In genomic region chr14:105740889-105741288, GRCm38 (mm10) we compare ENCODE assay signal across 9 mouse cellular contexts.
A peak's percentile ranks its signal among the peaks of the same experiment; 100 is the strongest.
DNase-seq lines count a peak whose midpoint lies in the region; ATAC-seq and TF ChIP-seq lines count a peak whose summit lies in the region.
"Had no signal": no experiment of that assay in that cellular context is flagged by ENCODE, and none has a peak within 500 bp of the region (broad histone marks: within the 10 kb centered on the region; RNA-seq: fewer than 3 reads in every experiment).

No protein-coding gene starts in this region.

- peak overlapping the region; percentile 9; the same call in 1 of the 2 replicates for H3K4me2 ChIP-seq in kidney, postnatal 0 days (ENCODE audit: low read length)

- intact Hi-C loops in gastrocnemius, postnatal 14 days (cut with DNase I; ENCODE audit: low total_unique reads): loop anchor here (5.0 kb wide), 1 partner anchor 151 kb away; no protein-coding TSS in a partner anchor

- no peak overlapping the region for H3K9ac ChIP-seq in kidney, postnatal 0 days (ENCODE audit: low read depth, low read length)

- no peak for TF ChIP-seq CTCF in lung, adult 2 months (IDR thresholded peaks at IDR 0.05; ENCODE audit: insufficient read depth, low read length)
- TF ChIP-seq CTCF in kidney, postnatal 0 days (IDR thresholded peaks at IDR 0.05; ENCODE audit: low read depth): no peak

- H3K27ac ChIP-seq in kidney, postnatal 0 days: no peak overlapping the region
- H3K27ac ChIP-seq: macrophage had no signal

- peaks cover 3% of the 10 kb centered on the region for H3K4me1 ChIP-seq in lung, adult 2 months (ENCODE audit: control insufficient read depth, insufficient read depth, low read length)
- no peaks in the 10 kb centered on the region for H3K4me1 ChIP-seq in kidney, postnatal 0 days (replicated peaks; ENCODE audit: insufficient read depth, low read length)

- H3K27me3 ChIP-seq in kidney, postnatal 0 days (ENCODE audit: insufficient read depth, low read length): no peaks in the 10 kb centered on the region

- no peak for ATAC-seq in kidney, postnatal 0 days (replicated peaks; ENCODE audit: low FRiP score, low read depth)
- ATAC-seq in CD4-positive, CD25-positive, alpha-beta regulatory T cell, adult 4 months: no peak
- ATAC-seq in megakaryocyte, adult 5-6 weeks (ENCODE audit: poor library complexity, severe bottlenecking): no peak

- 50% methylated on average over 11 of the region's 11 CpGs for whole genome bisulfite sequencing in lung, adult 2 months
- WGBS in kidney, postnatal 0 days: 49% methylated on average over 11 of the region's 11 CpGs

- H3K4me3 ChIP-seq in lung, adult 2 months (replicated peaks; ENCODE audit: extremely low read depth, low read depth, low read length): no peak overlapping the region
- no peak overlapping the region for H3K4me3 ChIP-seq in kidney, postnatal 0 days (replicated peaks; ENCODE audit: low read depth, low read length)

- no peaks in the 10 kb centered on the region for H3K9me3 ChIP-seq in kidney, postnatal 0 days (replicated peaks; ENCODE audit: low read length)

- DNase-seq in lung, adult 18-20 months: peak; percentile 36 to 52
- DNase-seq in lung, adult 2 months: no peak
- peak; percentile 60 for DNase-seq in gastrocnemius, postnatal 14 days
- peak; percentile 78 for DNase-seq in kidney, postnatal 0 days (ENCODE audit: low spot score)
- DNase-seq in lung, postnatal 25 days (ENCODE audit: low spot score): peak; percentile 56
- no peak for DNase-seq in spleen, postnatal 4 days (ENCODE audit: low spot score in 2 of 2)

- no peaks in the 10 kb centered on the region for H3K36me3 ChIP-seq in kidney, postnatal 0 days (ENCODE audit: insufficient read depth, low read length)

- TF ChIP-seq POLR2A in lung, adult 2 months (IDR thresholded peaks at IDR 0.05; ENCODE audit: borderline replicate concordance, extremely low read depth, low read depth, low read length): no peak

Comparison
In these comparisons a context has a peak if more than half of its experiments do, and no peak if none do; other contexts are left out.
1. DNase-seq: peak in lung, adult 18-20 months (2 of 2), gastrocnemius, postnatal 14 days (single experiment), kidney, postnatal 0 days (single experiment) and lung, postnatal 25 days (single experiment); none in lung, adult 2 months (single experiment) and spleen, postnatal 4 days (0 of 2).